ENCODE assay signal across 16 mouse cellular contexts in the genomic region with DNA sequence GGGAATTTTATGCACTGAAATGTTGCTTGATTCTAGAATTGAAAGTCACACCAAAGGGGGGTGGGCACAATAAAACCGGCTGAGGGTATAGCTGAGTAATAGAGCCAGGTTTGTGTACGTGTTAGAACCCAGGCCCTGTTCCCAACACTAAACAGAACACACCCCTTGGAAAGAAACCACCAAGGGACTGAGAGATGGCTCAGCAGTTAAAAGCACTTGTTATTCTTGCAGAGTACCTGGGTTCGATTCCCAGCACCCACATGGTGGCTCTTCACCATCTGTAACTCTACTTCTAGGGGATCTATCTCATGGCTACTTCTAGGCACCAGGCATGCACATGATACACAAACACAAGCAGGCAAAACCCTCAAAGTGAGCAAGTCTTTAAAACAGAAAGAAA. TPM values are rescaled to one million over a fixed set of nuclear protein-coding genes. Genes with fewer than 3 reads are reported as not detected.
DNase-seq lines count a peak whose midpoint lies in the region; ATAC-seq and TF ChIP-seq lines count a peak whose summit lies in the region.
"Had no signal": no experiment of that assay in that cellular context is flagged by ENCODE, and none has a peak within 500 bp of the region (broad histone marks: within the 10 kb centered on the region; RNA-seq: fewer than 3 reads in every experiment).

No protein-coding gene starts in this region.

- no peak for TF ChIP-seq EP300 in stomach, postnatal 0 days (optimal IDR thresholded peaks at IDR 0.05)

- H3K4me2 ChIP-seq in midbrain, embryonic 11.5 days: no peak overlapping the region
- no peak overlapping the region for H3K4me2 ChIP-seq in midbrain, embryonic 15.5 days
- no peak overlapping the region for H3K4me2 ChIP-seq in intestine, embryonic 14.5 days (ENCODE audit: low read length)
- H3K4me2 ChIP-seq in stomach, postnatal 0 days (replicated peaks; ENCODE audit: low read depth): no peak overlapping the region

- peak overlapping the region; percentile 75 for H3K27ac ChIP-seq in kidney, adult 2 months (ENCODE audit: insufficient read depth, low read depth, low read length)
- no peak overlapping the region for H3K27ac ChIP-seq in midbrain, embryonic 11.5 days (ENCODE audit: low read depth, low read length)
- H3K27ac ChIP-seq in midbrain, embryonic 15.5 days: no peak overlapping the region
- H3K27ac ChIP-seq in intestine, embryonic 14.5 days (ENCODE audit: low read depth): peak overlapping the region; percentile 69; the same call in 1 of the 2 replicates
- peak overlapping the region; percentile 74 for H3K27ac ChIP-seq in stomach, postnatal 0 days (replicated peaks)
- H3K27ac ChIP-seq in cerebellum, adult 2 months (ENCODE audit: insufficient read depth, low read length): no peak overlapping the region; the same call in 1 of the 2 replicates

- no peak for DNase-seq in kidney, adult 2 months
- no peak for DNase-seq in kidney, adult 8-10 months
- peak; percentile 39 for DNase-seq in midbrain, embryonic 11.5 days (ENCODE audit: low spot score, missing footprints)
- no peak for DNase-seq in intestine, embryonic 14.5 days (ENCODE audit: low spot score)
- no peak for DNase-seq in stomach, postnatal 0 days (ENCODE audit: low spot score)
- DNase-seq in cerebellum, adult 2 months: no peak
- no peak for DNase-seq in right cerebral cortex, postnatal 14 days
- DNase-seq: cerebellum, adult 11-12 months; gastrocnemius, postnatal 10 days; layer of hippocampus, adult 9-11 months; lung, postnatal 10 days; right cerebral cortex, postnatal 25 days had no signal

- H3K36me3 ChIP-seq in kidney, adult 2 months (ENCODE audit: control insufficient read depth, insufficient read depth, low read length): no peaks in the 10 kb centered on the region
- H3K36me3 ChIP-seq in midbrain, embryonic 11.5 days (ENCODE audit: control insufficient read depth, insufficient read depth, low read length): no peaks in the 10 kb centered on the region
- H3K36me3 ChIP-seq in midbrain, embryonic 15.5 days (replicated peaks): no peaks in the 10 kb centered on the region
- H3K36me3 ChIP-seq in intestine, embryonic 14.5 days (ENCODE audit: control insufficient read depth, insufficient read depth, low read length): no peaks in the 10 kb centered on the region
- H3K36me3 ChIP-seq in stomach, postnatal 0 days (ENCODE audit: control insufficient read depth, insufficient read depth, low read length): no peaks in the 10 kb centered on the region

- ATAC-seq in midbrain, embryonic 11.5 days (ENCODE audit: low FRiP score): no peak
- ATAC-seq in midbrain, embryonic 15.5 days (replicated peaks): no peak
- ATAC-seq in intestine, embryonic 14.5 days (replicated peaks; ENCODE audit: low FRiP score, low TSS enrichment, low read depth): no peak
- no peak for ATAC-seq in stomach, postnatal 0 days (ENCODE audit: low FRiP score, low TSS enrichment)
- ATAC-seq: forebrain, embryonic 14.5 days; hindbrain, embryonic 16.5 days had no signal

- TF ChIP-seq POLR2A in kidney, adult 2 months (IDR thresholded peaks at IDR 0.05; ENCODE audit: low read depth, low read length): no peak
- TF ChIP-seq POLR2A in cerebellum, adult 2 months (IDR thresholded peaks at IDR 0.05; ENCODE audit: borderline replicate concordance, insufficient read depth, low read length): no peak

- H3K9ac ChIP-seq in midbrain, embryonic 11.5 days (ENCODE audit: low read length): no peak overlapping the region
- no peak overlapping the region for H3K9ac ChIP-seq in midbrain, embryonic 15.5 days
- no peak overlapping the region for H3K9ac ChIP-seq in intestine, embryonic 14.5 days (ENCODE audit: low read length)
- no peak overlapping the region for H3K9ac ChIP-seq in stomach, postnatal 0 days (ENCODE audit: low read length)

- TF ChIP-seq CTCF in kidney, adult 2 months (conservative IDR thresholded peaks at IDR 0.05; ENCODE audit: insufficient read depth, insufficient read length, low read depth, low read length): no peak
- TF ChIP-seq CTCF in stomach, postnatal 0 days (IDR thresholded peaks at IDR 0.05; ENCODE audit: low read depth): no peak
- no peak for TF ChIP-seq CTCF in cerebellum, adult 2 months (IDR thresholded peaks at IDR 0.05; ENCODE audit: borderline replicate concordance, insufficient read depth, low read depth, low read length)

- H3K4me3 ChIP-seq in kidney, adult 2 months (ENCODE audit: insufficient read depth, low read depth, low read length): no peak overlapping the region
- no peak overlapping the region for H3K4me3 ChIP-seq in midbrain, embryonic 11.5 days (ENCODE audit: low read depth, low read length)
- H3K4me3 ChIP-seq in midbrain, embryonic 15.5 days: no peak overlapping the region
- H3K4me3 ChIP-seq in intestine, embryonic 14.5 days (ENCODE audit: low read depth, low read length): no peak overlapping the region
- H3K4me3 ChIP-seq in stomach, postnatal 0 days (ENCODE audit: low read depth, low read length): no peak overlapping the region
- no peak overlapping the region for H3K4me3 ChIP-seq in cerebellum, adult 2 months (replicated peaks; ENCODE audit: insufficient read depth, low read depth, low read length)

- no peaks in the 10 kb centered on the region for H3K9me3 ChIP-seq in midbrain, embryonic 11.5 days (ENCODE audit: control insufficient read depth, low read length)
- H3K9me3 ChIP-seq in midbrain, embryonic 15.5 days: no peaks in the 10 kb centered on the region
- no peaks in the 10 kb centered on the region for H3K9me3 ChIP-seq in intestine, embryonic 14.5 days (ENCODE audit: control insufficient read depth, low read length)
- H3K9me3 ChIP-seq in stomach, postnatal 0 days (ENCODE audit: control insufficient read depth, low read length): no peaks in the 10 kb centered on the region

- WGBS in kidney, adult 2 months: 94% methylated on average over 3 of the region's 3 CpGs
- WGBS in midbrain, embryonic 11.5 days: 92% methylated on average over 3 of the region's 3 CpGs
- 92% methylated on average over 3 of the region's 3 CpGs for WGBS in midbrain, embryonic 15.5 days
- 91% methylated on average over 3 of the region's 3 CpGs for WGBS in intestine, embryonic 14.5 days
- 83% methylated on average over 3 of the region's 3 CpGs for WGBS in stomach, postnatal 0 days
- 95% methylated on average over 3 of the region's 3 CpGs for WGBS in cerebellum, adult 2 months

- H3K4me1 ChIP-seq in kidney, adult 2 months (ENCODE audit: control insufficient read depth, insufficient read depth, low read length): 0 out of 2 replicates have a peak, but pooled peaks cover 5% of the 10 kb centered on the region
- H3K4me1 ChIP-seq in midbrain, embryonic 11.5 days (ENCODE audit: control insufficient read depth, insufficient read depth, low read length): peaks cover 5% of the 10 kb centered on the region
- H3K4me1 ChIP-seq in midbrain, embryonic 15.5 days: peaks cover 10% of the 10 kb centered on the region
- peaks cover 12% of the 10 kb centered on the region for H3K4me1 ChIP-seq in intestine, embryonic 14.5 days (replicated peaks; ENCODE audit: control insufficient read depth, insufficient read depth, low read length)
- H3K4me1 ChIP-seq in stomach, postnatal 0 days (replicated peaks; ENCODE audit: control insufficient read depth, insufficient read depth): peaks cover 2% of the 10 kb centered on the region; the same call in 1 of the 2 replicates
- H3K4me1 ChIP-seq in cerebellum, adult 2 months (ENCODE audit: control insufficient read depth, insufficient read depth, low read length): peaks cover 6% of the 10 kb centered on the region

- H3K27me3 ChIP-seq in kidney, adult 2 months (replicated peaks; ENCODE audit: control insufficient read depth, insufficient read depth, low read length): no peaks in the 10 kb centered on the region
- H3K27me3 ChIP-seq in midbrain, embryonic 11.5 days (ENCODE audit: control insufficient read depth, insufficient read depth, low read length): no peaks in the 10 kb centered on the region
- no peaks in the 10 kb centered on the region for H3K27me3 ChIP-seq in midbrain, embryonic 15.5 days (replicated peaks)
- H3K27me3 ChIP-seq in intestine, embryonic 14.5 days (replicated peaks; ENCODE audit: control insufficient read depth, insufficient read depth, low read length): no peaks in the 10 kb centered on the region
- no peaks in the 10 kb centered on the region for H3K27me3 ChIP-seq in stomach, postnatal 0 days (ENCODE audit: control insufficient read depth, insufficient read depth, low read length)
- no peaks in the 10 kb centered on the region for H3K27me3 ChIP-seq in cerebellum, adult 2 months (ENCODE audit: control insufficient read depth, insufficient read depth, low read length)

RNA-seq across cellular contexts. Expression of gene Ninj2, which starts 20.7 kb away (rescaled TPM):
- not detected in 2 replicates for polyA plus RNA-seq in kidney, adult 2 months (2012; rRNA removed)
- polyA plus RNA-seq in midbrain, embryonic 11.5 days (2014; fragmentation: Nextera tagmentation; extraction: Ambion mirVana): not detected in 2 replicates
- polyA plus RNA-seq in midbrain, embryonic 15.5 days (2015; fragmentation: Nextera tagmentation; extraction: Ambion mirVana): not detected in 2 replicates
- polyA plus RNA-seq in intestine, embryonic 14.5 days (2014; fragmentation: Nextera tagmentation; extraction: Ambion mirVana): not detected in 2 replicates
- polyA plus RNA-seq in stomach, postnatal 0 days (2015; fragmentation: Nextera tagmentation; extraction: Ambion mirVana): not detected in 2 replicates
- 9.7 and 11.7 TPM in 2 replicates for polyA plus RNA-seq in cerebellum, adult 2 months (2012; rRNA removed)
- polyA plus RNA-seq: embryonic facial prominence, embryonic 11.5 days; forebrain, embryonic 14.5 days; hindbrain, embryonic 16.5 days had no signal

Comparison
In these comparisons a context has a peak if more than half of its experiments do, and no peak if none do; other contexts are left out.
1. H3K27ac ChIP-seq: peak in kidney, adult 2 months (single experiment), intestine, embryonic 14.5 days (single experiment) and stomach, postnatal 0 days (single experiment); none in midbrain, embryonic 11.5 days (single experiment), midbrain, embryonic 15.5 days (single experiment) and cerebellum, adult 2 months (single experiment).